Mouse (Mus musculus) kidney, embryonic 16.5 days (tissue): ENCODE data around the gene Slco1a6. TPM values are rescaled to one million over a fixed set of nuclear protein-coding genes. Genes with fewer than 3 reads are reported as not detected.
"Not testable (repeated sequence)": the region's sequence is repeated elsewhere in the genome, so short reads cannot be mapped to it uniquely, and the experiment has no call there.

Experiments
- ATAC-seq: fragments of 200-750 bp; cut with Nextera tagmentation; 2 replicates; pipeline ENCODE4 v1.8.0; 2017; ENCODE audit warnings: moderate TSS enrichment; ENCODE audit not compliant: low FRiP score, low TSS enrichment
- H3K27ac ChIP-seq: fragments of 300-500 bp; sonication (generic); 2 replicates; pipeline ENCODE4 v1.5.1; 2014; ENCODE audit warnings: low read length
- H3K27me3 ChIP-seq: fragments of 300-500 bp; sonication (generic); 2 replicates; pipeline ENCODE4 v1.6.1; 2014; ENCODE audit warnings: low read length, control low read depth, mixed read lengths; ENCODE audit not compliant: insufficient read depth
- H3K36me3 ChIP-seq: fragments of 300-500 bp; sonication (generic); 2 replicates; pipeline ENCODE4 v1.6.1; 2014; ENCODE audit warnings: low read length, control low read depth, mixed read lengths; ENCODE audit not compliant: insufficient read depth
- H3K4me1 ChIP-seq: fragments of 300-500 bp; sonication (generic); 2 replicates; pipeline ENCODE4 v1.6.1; 2014; ENCODE audit warnings: low read length, control low read depth, mixed read lengths; ENCODE audit not compliant: insufficient read depth
- H3K4me2 ChIP-seq: fragments of 300-500 bp; sonication (generic); replicated peaks from 2 replicates; pipeline ENCODE4 v1.6.1; 2014; ENCODE audit warnings: low read depth, low read length
- H3K4me3 ChIP-seq: fragments of 300-500 bp; sonication (generic); 2 replicates; pipeline ENCODE4 v1.5.1; 2014; ENCODE audit warnings: mild to moderate bottlenecking, low read length
- H3K9ac ChIP-seq: fragments of 300-500 bp; sonication (generic); replicated peaks from 2 replicates; pipeline ENCODE4 v1.6.1; 2014; ENCODE audit warnings: low read length
- H3K9me3 ChIP-seq: fragments of 300-500 bp; sonication (generic); 2 replicates; pipeline ENCODE4 v1.6.1; 2016; ENCODE audit warnings: low read length, control low read depth
- WGBS: fragments of 180-500 bp; shearing (Covaris S2); extraction: QIAGEN DNeasy Blood & Tissue Kit; methylation state at CpG from one replicate; pipeline ENCODE4 v1.1.7; 2014; 5-methylcytosine and 5-hydroxymethylcytosine counted together
- polyA plus RNA-seq: library from polyadenylated mRNA; unstranded; fragments of >200 nt; fragmentation: Nextera tagmentation; extraction: Ambion mirVana; gene quantifications from 2 replicates; pipeline ENCODE4 v1.2.1, GENCODE M21; 2015

Slco1a6 gene
- polyA plus RNA-seq, 1 experiment from 2014 or later: 7.0 TPM

- Histone ChIP-seq H3K27ac (no peak overlapping the region), H3K9me3 (no peaks in the 10 kb centered on the region)
- WGBS: 92% methylated on average over 3 of the region's 3 CpGs
These were observed 20.9 kb downstream of the Slco1a6 start for GRCm38 (mm10) chr6:142187426-142187825.

GRCm38 (mm10) chr6:142185868-142186415 lies 22.4 kb downstream of the Slco1a6 start:
- no peaks in the 10 kb centered on the region for H3K9me3 ChIP-seq
- H3K4me1 ChIP-seq: no peaks in the 10 kb centered on the region
- no peak for ATAC-seq
- no peak overlapping the region for H3K4me2 ChIP-seq
- H3K36me3 ChIP-seq: no peaks in the 10 kb centered on the region
- 73% methylated on average over 2 of the region's 2 CpGs for WGBS
- no peak overlapping the region for H3K4me3 ChIP-seq
- no peaks in the 10 kb centered on the region for H3K27me3 ChIP-seq
- H3K9ac ChIP-seq: no peak overlapping the region
- no peak overlapping the region for H3K27ac ChIP-seq

More at GRCm38 (mm10) chr6:142187426-142187825, 20.9 kb downstream of the Slco1a6 start:
- no peak overlapping the region for H3K4me3 ChIP-seq
- ATAC-seq: no peak
- H3K27me3 ChIP-seq: no peaks in the 10 kb centered on the region
- no peaks in the 10 kb centered on the region for H3K36me3 ChIP-seq
- H3K4me2 ChIP-seq: no peak overlapping the region
- H3K4me1 ChIP-seq: no peaks in the 10 kb centered on the region
- H3K9ac ChIP-seq: no peak overlapping the region

GRCm38 (mm10) chr6:142163406-142163805 lies 44.9 kb downstream of the Slco1a6 start:
- no peaks in the 10 kb centered on the region for H3K4me1 ChIP-seq

GRCm38 (mm10) chr6:142161171-142161570 lies 47.1 kb downstream of the Slco1a6 start:
- H3K9ac ChIP-seq: no peak overlapping the region
- H3K27ac ChIP-seq: no peak overlapping the region
- 77% methylated on average over 2 of the region's 2 CpGs for WGBS
- no peaks in the 10 kb centered on the region for H3K36me3 ChIP-seq
- no peaks in the 10 kb centered on the region for H3K4me1 ChIP-seq
- H3K9me3 ChIP-seq: no peaks in the 10 kb centered on the region
- H3K4me3 ChIP-seq: no peak overlapping the region
- peak; percentile 65; the same call in 1 of the 2 replicates for ATAC-seq
- H3K4me2 ChIP-seq: no peak overlapping the region
- no peaks in the 10 kb centered on the region for H3K27me3 ChIP-seq

More at GRCm38 (mm10) chr6:142163406-142163805, 44.9 kb downstream of the Slco1a6 start:
- no peak for ATAC-seq
- no peak overlapping the region for H3K4me3 ChIP-seq
- no peak overlapping the region for H3K4me2 ChIP-seq
- no peak overlapping the region for H3K9ac ChIP-seq
- H3K27me3 ChIP-seq: no peaks in the 10 kb centered on the region
- no peaks in the 10 kb centered on the region for H3K36me3 ChIP-seq
- H3K9me3 ChIP-seq: peaks cover 3% of the 10 kb centered on the region; the same call in 1 of the 2 replicates
- H3K27ac ChIP-seq: no peak overlapping the region
- WGBS: 78% methylated on average over 5 of the region's 5 CpGs

GRCm38 (mm10) chr6:142154081-142154480 lies 54.2 kb downstream of the Slco1a6 start:
- not testable (repeated sequence) for H3K4me2 ChIP-seq, H3K36me3 ChIP-seq, H3K9me3 ChIP-seq, H3K9ac ChIP-seq, ATAC-seq, H3K27me3 ChIP-seq, H3K4me3 ChIP-seq, H3K4me1 ChIP-seq, H3K27ac ChIP-seq
- 94% methylated on average over 2 of the region's 10 CpGs for whole genome bisulfite sequencing

GRCm38 (mm10) chr6:142148371-142148770 lies 60.0 kb downstream of the Slco1a6 start:
- Histone ChIP-seq H3K9me3 (no peaks in the 10 kb centered on the region), H3K27me3 (no peaks in the 10 kb centered on the region)
- 91% methylated on average over 1 of the region's 1 CpGs for WGBS

GRCm38 (mm10) chr6:142111667-142112305 lies 96.5 kb downstream of the Slco1a6 start:
- no peak overlapping the region for H3K4me3 ChIP-seq
- no peak overlapping the region for H3K27ac ChIP-seq
- no peak overlapping the region for H3K4me2 ChIP-seq
- peak; percentile 90 for ATAC-seq
- WGBS: 68% methylated on average over 3 of the region's 3 CpGs
- no peaks in the 10 kb centered on the region for H3K9me3 ChIP-seq
- H3K4me1 ChIP-seq: no peaks in the 10 kb centered on the region
- H3K27me3 ChIP-seq: no peaks in the 10 kb centered on the region
- no peak overlapping the region for H3K9ac ChIP-seq
- no peaks in the 10 kb centered on the region for H3K36me3 ChIP-seq

More at GRCm38 (mm10) chr6:142148371-142148770, 60.0 kb downstream of the Slco1a6 start:
- Histone ChIP-seq H3K27ac (no peak overlapping the region), H3K4me2 (no peak overlapping the region), H3K4me1 (no peaks in the 10 kb centered on the region), H3K36me3 (no peaks in the 10 kb centered on the region), H3K4me3 (no peak overlapping the region), H3K9ac (no peak overlapping the region)
- ATAC-seq: no peak

- no peak overlapping the region for H3K27ac ChIP-seq
- H3K4me3 ChIP-seq: no peak overlapping the region
- H3K9ac ChIP-seq: no peak overlapping the region
- no peaks in the 10 kb centered on the region for H3K9me3 ChIP-seq
- no peak for ATAC-seq
- no peaks in the 10 kb centered on the region for H3K27me3 ChIP-seq
- no peaks in the 10 kb centered on the region for H3K4me1 ChIP-seq
- 86% methylated on average over 3 of the region's 3 CpGs for WGBS
- H3K4me2 ChIP-seq: no peak overlapping the region
- no peaks in the 10 kb centered on the region for H3K36me3 ChIP-seq
These were observed 117.2 kb downstream of the Slco1a6 start for GRCm38 (mm10) chr6:142091126-142091525.

GRCm38 (mm10) chr6:142058281-142058680 lies 150.0 kb downstream of the Slco1a6 start:
- H3K27ac ChIP-seq, H3K9ac ChIP-seq, ATAC-seq, H3K4me3 ChIP-seq, H3K27me3 ChIP-seq, H3K9me3 ChIP-seq, H3K4me2 ChIP-seq, H3K36me3 ChIP-seq, H3K4me1 ChIP-seq: not testable (repeated sequence)
- 90% methylated on average over 3 of the region's 3 CpGs for WGBS

GRCm38 (mm10) chr6:142047689-142048088 lies 160.6 kb downstream of the Slco1a6 start:
- H3K36me3 ChIP-seq: no peaks in the 10 kb centered on the region
- H3K27ac ChIP-seq: no peak overlapping the region
- no peaks in the 10 kb centered on the region for H3K27me3 ChIP-seq
- no peak overlapping the region for H3K9ac ChIP-seq
- H3K4me1 ChIP-seq: no peaks in the 10 kb centered on the region
- no peak for ATAC-seq
- H3K9me3 ChIP-seq: peaks cover 4% of the 10 kb centered on the region; the same call in 1 of the 2 replicates
- H3K4me2 ChIP-seq: no peak overlapping the region
- 82% methylated on average over 1 of the region's 1 CpGs for WGBS
- H3K4me3 ChIP-seq: no peak overlapping the region
